Mouse (Mus musculus): Measurements from ENCODE around the gene Plgrkt.
A peak's percentile ranks its signal among the peaks of the same experiment; 100 is the strongest.

Plgrkt gene

GRCm38 (mm10) chr19:29383368-29383767 lies 16.2 kb upstream of the Plgrkt start:
- DNase-seq (ENCODE audit: low read depth, low spot score): no peak

- DNase-seq (ENCODE audit: low read depth, low spot score): no peak
Observed at GRCm38 (mm10) chr19:29379839-29380603, 12.8 kb upstream of the Plgrkt start.

- no peak for DNase-seq (ENCODE audit: low read depth, low spot score)
Observed at GRCm38 (mm10) chr19:29376382-29376781, 9.2 kb upstream of the Plgrkt start.

GRCm38 (mm10) chr19:29374947-29375346 lies 7.8 kb upstream of the Plgrkt start:
- DNase-seq (ENCODE audit: low read depth, low spot score): no peak

GRCm38 (mm10) chr19:29373438-29373837 lies 6.2 kb upstream of the Plgrkt start:
- DNase-seq (ENCODE audit: low read depth, low spot score): no peak

- no peak for DNase-seq (ENCODE audit: low read depth, low spot score)
Observed at GRCm38 (mm10) chr19:29372621-29373020, 5.4 kb upstream of the Plgrkt start.

GRCm38 (mm10) chr19:29372138-29372537 lies 4.9 kb upstream of the Plgrkt start:
- DNase-seq (ENCODE audit: low read depth, low spot score): no peak

- no peak for DNase-seq (ENCODE audit: low read depth, low spot score)
Observed at GRCm38 (mm10) chr19:29371284-29372081, 4.3 kb upstream of the Plgrkt start.

GRCm38 (mm10) chr19:29370545-29371283 lies 3.5 kb upstream of the Plgrkt start:
- DNase-seq (ENCODE audit: low read depth, low spot score): no peak

- DNase-seq (ENCODE audit: low read depth, low spot score): no peak
Observed at GRCm38 (mm10) chr19:29370112-29370511, 2.9 kb upstream of the Plgrkt start.

- no peak for DNase-seq (ENCODE audit: low read depth, low spot score)
Observed at GRCm38 (mm10) chr19:29368671-29369309, 1.6 kb upstream of the Plgrkt start.

- no peak for DNase-seq (ENCODE audit: low read depth, low spot score)
Observed at GRCm38 (mm10) chr19:29368041-29368440, 851 bp upstream of the Plgrkt start.

GRCm38 (mm10) chr19:29366226-29366968 lies 793 bp downstream of the Plgrkt start:
- DNase-seq (ENCODE audit: low read depth, low spot score): no peak

- DNase-seq (ENCODE audit: low read depth, low spot score): no peak
Observed at GRCm38 (mm10) chr19:29365105-29365504, 2.1 kb downstream of the Plgrkt start.

GRCm38 (mm10) chr19:29364076-29364475 lies 3.1 kb downstream of the Plgrkt start:
- DNase-seq (ENCODE audit: low read depth, low spot score): no peak

GRCm38 (mm10) chr19:29363557-29363956 lies 3.6 kb downstream of the Plgrkt start:
- no peak for DNase-seq (ENCODE audit: low read depth, low spot score)

- no peak for DNase-seq (ENCODE audit: low read depth, low spot score)
Observed at GRCm38 (mm10) chr19:29362173-29362930, 4.8 kb downstream of the Plgrkt start.

GRCm38 (mm10) chr19:29361468-29362130 lies 5.6 kb downstream of the Plgrkt start:
- DNase-seq (ENCODE audit: low read depth, low spot score): peak; percentile 90

GRCm38 (mm10) chr19:29360251-29360650 lies 6.9 kb downstream of the Plgrkt start:
- no peak for DNase-seq (ENCODE audit: low read depth, low spot score)

GRCm38 (mm10) chr19:29356281-29356680 lies 10.9 kb downstream of the Plgrkt start:
- no peak for DNase-seq (ENCODE audit: low read depth, low spot score)

Data from c-Kit-negative CD71-positive TER-119-positive erythroid progenitor cells, embryonic 14.5 days (primary cell).